Mouse (Mus musculus): Measurements from ENCODE around the gene Ccdc84.

The Ccdc84 gene

DNA sequence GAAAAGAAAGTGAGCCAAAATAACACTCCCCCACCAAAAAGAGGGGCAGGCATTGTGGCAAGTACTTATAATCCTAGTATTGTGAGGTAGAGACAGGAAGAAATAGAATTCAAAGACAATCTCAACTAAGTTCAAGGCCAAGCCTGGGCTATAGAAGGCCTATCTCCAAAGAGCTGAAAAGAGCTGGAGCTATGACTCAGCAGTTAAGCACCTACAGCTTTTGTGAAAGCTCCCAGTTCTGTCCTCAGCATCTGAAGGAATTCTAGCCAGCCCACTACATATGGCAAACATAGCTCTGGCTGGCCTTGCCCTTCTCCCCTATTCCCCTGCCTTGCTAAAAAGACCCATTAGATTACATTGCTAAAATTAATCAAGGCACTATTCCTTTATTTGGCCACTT, 45.0 kb downstream of the Ccdc84 start:
- CTCF ChIA-PET = no interaction called here

DNA sequence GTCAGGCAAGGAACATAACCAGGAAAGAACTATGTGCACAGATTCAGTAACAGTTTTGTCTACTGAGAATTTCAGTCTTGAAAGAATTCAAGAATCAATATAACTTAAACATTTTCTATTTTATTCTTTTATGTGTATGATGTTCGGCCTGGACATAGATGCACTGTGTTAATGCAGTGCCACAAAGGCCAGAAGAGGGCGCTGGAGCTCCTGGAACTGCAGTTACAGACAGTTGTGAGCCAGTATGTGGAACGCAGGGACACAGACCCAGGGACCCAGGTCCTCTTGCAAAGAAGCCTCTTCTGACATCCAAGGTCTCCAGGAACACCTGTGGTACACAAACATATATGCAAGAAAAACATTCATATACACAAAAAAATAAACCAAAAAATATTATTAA, 53.9 kb downstream of the Ccdc84 start:
- CTCF ChIA-PET = no interaction called here

DNA sequence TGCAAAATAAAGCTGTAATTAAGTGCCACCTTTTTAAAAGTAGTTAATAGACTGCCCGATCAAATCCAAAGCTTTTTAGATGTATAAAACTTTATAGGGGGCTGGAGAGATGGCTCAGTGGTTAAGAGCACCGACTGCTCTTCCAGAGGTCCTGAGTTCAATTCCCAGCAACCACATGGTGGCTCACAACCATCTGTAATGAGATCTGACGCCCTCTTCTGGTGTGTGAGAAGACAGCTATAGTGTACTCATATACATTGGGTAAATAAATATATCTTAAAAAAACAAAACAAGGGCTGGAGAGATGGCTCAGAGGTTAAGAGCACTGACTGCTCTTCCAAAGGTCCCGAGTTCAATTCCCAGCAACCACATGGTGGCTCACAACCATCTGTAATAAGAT, 56.4 kb downstream of the Ccdc84 start:
- CTCF ChIA-PET = interaction anchor here (0.7 to 1.6 kb wide), 4 partner anchors 18 to 295 kb away, joined by 3 to 4 read pairs (median 4); no protein-coding TSS in a partner anchor

DNA sequence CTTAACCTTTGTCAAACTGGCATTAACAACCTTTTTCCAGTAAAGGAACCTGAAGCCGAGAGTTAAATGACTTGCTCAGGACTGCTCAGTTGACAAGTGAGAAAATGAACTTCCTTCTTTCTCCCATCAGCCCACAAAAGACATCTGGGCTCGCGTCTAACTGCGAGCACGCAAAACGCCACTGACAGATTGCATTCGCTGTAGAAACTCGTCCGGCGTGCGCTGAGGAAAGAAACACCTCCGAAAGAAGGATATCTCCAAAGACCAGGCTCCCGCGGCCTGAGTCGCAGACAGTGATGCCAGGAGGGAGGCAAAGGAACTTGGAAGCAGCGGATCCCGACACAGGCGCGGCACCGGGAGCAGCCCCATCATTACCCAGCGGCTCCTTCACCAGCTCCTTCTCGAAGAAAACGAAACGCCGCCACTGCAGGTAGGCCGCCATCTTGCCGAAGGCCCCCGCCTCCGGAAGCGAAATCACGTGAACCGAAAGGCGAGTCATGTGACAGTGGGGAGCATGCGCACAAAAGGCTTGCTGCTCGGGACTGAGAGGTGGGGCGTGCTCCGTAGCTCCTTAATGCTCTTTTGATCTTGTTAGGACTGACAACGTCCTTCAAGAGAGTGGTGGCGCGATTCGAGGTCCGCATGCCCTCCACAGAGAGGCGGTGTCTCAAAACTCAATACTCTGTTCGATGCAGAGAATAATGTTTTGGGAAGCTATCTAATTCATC, 57.0 kb downstream of the Ccdc84 start, which contains the start of gene Vps11:
Gene Vps11 (minus strand): TSS at position 481 of the 728 bp plus-strand sequence.
- CTCF ChIA-PET = interaction anchor here (0.7 to 1.6 kb wide), 3 partner anchors 19 to 294 kb away, joined by 3 to 4 read pairs (median 3); no protein-coding TSS in a partner anchor

Measured in spleen, embryonic (tissue).